Mouse (Mus musculus): Measurements from ENCODE around the gene Myh9.
A peak's percentile ranks its signal among the peaks of the same experiment; 100 is the strongest.

The Myh9 gene

GRCm38 (mm10) chr15:77805657-77806056 is 36.3 kb downstream of the Myh9 start:
- peak; percentile 36 to 48 for DNase-seq

- peak; percentile 51 to 70 for DNase-seq
Measured at GRCm38 (mm10) chr15:77804949-77805348, 37.0 kb downstream of the Myh9 start.

- no peak for DNase-seq
Measured at GRCm38 (mm10) chr15:77804460-77804859, 37.5 kb downstream of the Myh9 start.

GRCm38 (mm10) chr15:77803747-77804146 is 38.2 kb downstream of the Myh9 start:
- no peak for DNase-seq

GRCm38 (mm10) chr15:77802992-77803391 is 39.0 kb downstream of the Myh9 start:
- peak; percentile 49 to 63 for DNase-seq

GRCm38 (mm10) chr15:77801188-77801587 is 40.8 kb downstream of the Myh9 start:
- no peak for DNase-seq

- peak; percentile 70 to 80 for DNase-seq
Measured at GRCm38 (mm10) chr15:77800511-77800910, 41.5 kb downstream of the Myh9 start.

- peak; percentile 30 to 39 for DNase-seq
Measured at GRCm38 (mm10) chr15:77799491-77800474, 42.2 kb downstream of the Myh9 start.

GRCm38 (mm10) chr15:77798664-77799490 is 43.1 kb downstream of the Myh9 start:
- peak; percentile 76 to 85 for DNase-seq

GRCm38 (mm10) chr15:77797609-77798411 is 44.2 kb downstream of the Myh9 start:
- DNase-seq, result no peak

- DNase-seq, result no peak
Measured at GRCm38 (mm10) chr15:77796409-77797035, 45.5 kb downstream of the Myh9 start.

GRCm38 (mm10) chr15:77794908-77795356 is 47.0 kb downstream of the Myh9 start:
- DNase-seq, result no peak

- DNase-seq, result no peak
Measured at GRCm38 (mm10) chr15:77794138-77794907, 47.7 kb downstream of the Myh9 start.

- DNase-seq, result no peak
Measured at GRCm38 (mm10) chr15:77793554-77793953, 48.4 kb downstream of the Myh9 start.

GRCm38 (mm10) chr15:77793094-77793493 is 48.9 kb downstream of the Myh9 start:
- DNase-seq, result no peak

GRCm38 (mm10) chr15:77792056-77792455 is 49.9 kb downstream of the Myh9 start:
- DNase-seq, result no peak

- DNase-seq, result no peak
Measured at GRCm38 (mm10) chr15:77790656-77791405, 51.1 kb downstream of the Myh9 start.

GRCm38 (mm10) chr15:77789186-77789585 is 52.8 kb downstream of the Myh9 start:
- no peak for DNase-seq

- DNase-seq, result no peak
Measured at GRCm38 (mm10) chr15:77788356-77788755, 53.6 kb downstream of the Myh9 start.

GRCm38 (mm10) chr15:77785807-77786206 is 56.2 kb downstream of the Myh9 start:
- no peak for DNase-seq
